Mouse (Mus musculus) adrenal gland, postnatal 10 days (tissue): ENCODE measurements around the gene Irf8. TPM values are rescaled to one million over a fixed set of nuclear protein-coding genes. Genes with fewer than 3 reads are reported as not detected.

Source experiments
- DNase-seq: peaks from one replicate; pipeline ENCODE4 v3.0.0; 2021; ENCODE audit warnings: mixed read lengths
- long read RNA-seq, 2 experiments: library from polyadenylated mRNA; stranded (forward); transcript quantifications; one replicate each; pipeline ENCODE4 v2.0.0; 2021
- total RNA-seq, 2 experiments: library from RNA; stranded (reverse); gene quantifications; 2 replicates each; pipeline ENCODE4 v1.2.3; 2021

Gene Irf8
- 10 to 100 TPM; 18.9 to 21.8 TPM for total RNA-seq
- long read RNA-seq, experiment 1, transcript Irf8-201 (9 exons, 2,847 nt): major isoform, 32 of 41 reads
- long read RNA-seq, experiment 1, partial matches to known transcripts: 6 of 41 reads
- long read RNA-seq, experiment 1, other reads (novel, unspliced or antisense): 1 of 41 reads
- long read RNA-seq, experiment 2, transcript Irf8-201 (9 exons, 2,847 nt): major isoform, 13 of 13 reads
- long read RNA-seq, experiment 2, partial matches to known transcripts: 0 of 13 reads
- long read RNA-seq, experiment 2, other reads (novel, unspliced or antisense): 0 of 13 reads

- DNase-seq: peak; percentile 92
Measured at GRCm38 (mm10) chr8:120735770-120736481, at the start of gene Irf8. Gene Irf8, plus strand, starts transcription at chr8:120736358.

- peak; percentile 50 for DNase-seq
Measured at GRCm38 (mm10) chr8:120686576-120686975, 49.6 kb upstream of the Irf8 start.

GRCm38 (mm10) chr8:120687786-120688185, 48.4 kb upstream of the Irf8 start:
- DNase-seq: no peak

- DNase-seq: no peak
Measured at GRCm38 (mm10) chr8:120688511-120688910, 47.6 kb upstream of the Irf8 start.

GRCm38 (mm10) chr8:120692934-120693333, 43.2 kb upstream of the Irf8 start:
- no peak for DNase-seq

- DNase-seq: peak; percentile 66
Measured at GRCm38 (mm10) chr8:120693861-120694493, 42.2 kb upstream of the Irf8 start.

GRCm38 (mm10) chr8:120696401-120697153, 39.6 kb upstream of the Irf8 start:
- DNase-seq: no peak

GRCm38 (mm10) chr8:120697154-120697978, 38.8 kb upstream of the Irf8 start:
- DNase-seq: peak; percentile 61

- DNase-seq: no peak
Measured at GRCm38 (mm10) chr8:120697979-120698272, 38.2 kb upstream of the Irf8 start.

- no peak for DNase-seq
Measured at GRCm38 (mm10) chr8:120698426-120698825, 37.7 kb upstream of the Irf8 start.

GRCm38 (mm10) chr8:120699079-120699478, 37.1 kb upstream of the Irf8 start:
- no peak for DNase-seq

- DNase-seq: no peak
Measured at GRCm38 (mm10) chr8:120699565-120699964, 36.6 kb upstream of the Irf8 start.

- DNase-seq: no peak
Measured at GRCm38 (mm10) chr8:120700053-120700452, 36.1 kb upstream of the Irf8 start.

- DNase-seq: no peak
Measured at GRCm38 (mm10) chr8:120701758-120702465, 34.2 kb upstream of the Irf8 start.

- DNase-seq: no peak
Measured at GRCm38 (mm10) chr8:120704203-120704602, 32.0 kb upstream of the Irf8 start.

- no peak for DNase-seq
Measured at GRCm38 (mm10) chr8:120705163-120705562, 31.0 kb upstream of the Irf8 start.

GRCm38 (mm10) chr8:120706193-120706592, 30.0 kb upstream of the Irf8 start:
- DNase-seq: no peak

GRCm38 (mm10) chr8:120709176-120709575, 27.0 kb upstream of the Irf8 start:
- no peak for DNase-seq

- no peak for DNase-seq
Measured at GRCm38 (mm10) chr8:120715200-120715599, 21.0 kb upstream of the Irf8 start.

- DNase-seq: no peak
Measured at GRCm38 (mm10) chr8:120715996-120716680, 20.0 kb upstream of the Irf8 start.
